Mouse (Mus musculus): ENCODE results near the gene Colgalt1. TPM values are rescaled to one million over a fixed set of nuclear protein-coding genes. Genes with fewer than 3 reads are reported as not detected.

Gene Colgalt1
- total and polyA plus RNA-seq, 3 experiments, result 72.0 to 85.3 (median 73.7) TPM

DNA sequence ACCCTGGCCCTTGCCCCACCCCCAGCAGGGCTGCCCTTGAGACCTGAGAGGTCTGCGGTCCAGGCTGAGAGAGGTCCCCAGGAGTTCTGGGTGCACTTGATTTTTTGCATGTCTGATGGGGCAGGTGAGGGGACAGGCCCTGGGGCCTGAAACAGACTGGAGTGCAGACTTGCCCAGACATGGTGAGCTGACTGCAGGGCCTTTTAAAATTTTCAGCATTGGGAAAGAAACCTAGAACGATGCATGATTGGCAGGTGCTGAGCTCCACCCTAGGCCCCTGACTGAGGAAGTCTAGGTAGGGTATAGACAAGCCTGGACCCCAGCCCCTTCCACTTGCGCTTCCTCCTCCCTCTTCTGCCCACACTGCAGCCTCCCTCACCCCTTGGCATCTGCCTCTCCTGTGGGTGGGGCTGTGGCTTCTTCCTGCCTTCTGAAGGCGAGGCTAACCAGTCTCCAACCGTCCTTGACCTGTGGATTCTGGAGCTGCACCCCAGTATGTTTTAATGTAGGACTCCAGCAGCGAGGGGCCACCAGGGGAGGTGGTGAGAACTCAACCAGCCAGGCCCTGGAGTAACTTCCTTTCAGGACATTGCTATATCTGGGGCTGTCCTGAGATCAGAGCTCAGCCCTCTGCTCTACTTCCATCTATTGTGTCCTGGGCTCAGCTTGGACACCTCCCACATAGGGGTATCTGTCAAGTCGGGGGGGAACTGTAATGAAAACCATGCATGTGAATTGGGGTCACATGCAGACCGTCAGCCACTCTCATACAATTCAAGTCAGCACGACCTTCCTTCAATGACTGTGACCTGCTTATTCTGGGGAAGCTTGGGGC lies 16.7 kb downstream of the Colgalt1 start (continued):
- TF ChIP-seq MAFK (IDR thresholded peaks at IDR 0.05; ENCODE audit: insufficient replicate concordance, low read length) (no peak), POLR2AphosphoS2 (IDR thresholded peaks at IDR 0.05; ENCODE audit: low read depth, low read length) (peak; percentile 41; the same call in 1 of the 2 replicates), KAT2A (IDR thresholded peaks at IDR 0.05; ENCODE audit: insufficient replicate concordance, low read length) (no peak), CTCF (conservative IDR thresholded peaks at IDR 0.05 in 1 of 2, IDR thresholded peaks at IDR 0.05 in 1 of 2; ENCODE audit: low read depth in 2 of 2, low read length in 2 of 2) (no peak), JUND (conservative IDR thresholded peaks at IDR 0.05; ENCODE audit: low read depth, low read length) (no peak), SMC3 (IDR thresholded peaks at IDR 0.05; ENCODE audit: low read depth, low read length) (0 out of 2 replicates have a peak, but pooled peaks have one; percentile 1), JUN (IDR thresholded peaks at IDR 0.05; ENCODE audit: insufficient read depth, low read depth, low read length) (no peak), POLR2A (IDR thresholded peaks at IDR 0.05; ENCODE audit: low read depth, low read length) (peak; percentile 61), EP300 (IDR thresholded peaks at IDR 0.05; ENCODE audit: low read length) (peak; percentile 30), UBTF (IDR thresholded peaks at IDR 0.05; ENCODE audit: low read depth, low read length) (peak; percentile 75; the same call in 1 of the 2 replicates)

DNA sequence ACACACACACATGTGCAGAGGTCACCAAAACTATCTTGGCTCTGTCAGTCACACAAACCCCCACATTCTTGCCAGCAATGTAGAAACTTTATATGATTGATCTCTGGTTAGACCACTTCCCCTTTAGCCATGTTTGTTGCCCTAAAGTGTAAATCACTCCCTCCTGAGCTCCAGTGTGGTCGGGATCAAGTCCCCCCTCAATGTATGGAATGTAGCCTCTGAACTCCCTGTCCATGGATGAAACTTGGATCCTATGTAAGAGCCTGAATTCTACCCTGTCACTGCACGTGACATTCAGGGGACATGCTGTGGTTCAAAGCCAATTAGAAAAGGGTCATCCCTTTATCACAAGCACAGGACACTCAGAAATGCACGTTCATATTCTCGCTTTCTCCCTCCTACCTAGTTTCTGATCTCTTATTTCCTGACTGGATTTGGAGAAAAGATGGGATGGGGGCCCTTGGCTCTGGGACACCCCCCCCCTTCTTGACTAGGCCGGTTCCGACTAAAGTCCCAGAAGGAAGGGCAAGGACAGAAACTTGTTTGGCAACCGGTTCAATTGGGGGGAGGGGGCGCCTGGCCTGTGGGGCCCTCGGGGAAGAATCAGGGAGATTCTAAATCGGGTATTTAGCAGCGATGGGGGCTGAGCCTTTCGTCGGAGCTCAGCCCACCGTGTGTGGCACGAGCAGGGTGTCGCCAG lies 17.7 kb downstream of the Colgalt1 start:
- TF ChIP-seq KAT2A (IDR thresholded peaks at IDR 0.05; ENCODE audit: insufficient replicate concordance, low read length) (no peak), TCF12 (IDR thresholded peaks at IDR 0.05; ENCODE audit: low read depth, low read length) (no peak), SMC3 (IDR thresholded peaks at IDR 0.05; ENCODE audit: low read depth, low read length) (no peak), ZC3H11A (IDR thresholded peaks at IDR 0.05; ENCODE audit: low read depth, low read length) (no peak), POLR2A (IDR thresholded peaks at IDR 0.05; ENCODE audit: low read depth, low read length) (peak; percentile 17; the same call in 1 of the 2 replicates)
- no peak for DNase-seq (ENCODE audit: extremely low read depth)
- in situ Hi-C loops (cut with MboI; ENCODE audit: low pct_ligation_motif_present, low pct_unique_long_range_greater_than_20kb, low sequenced_read_pairs), result no loop called here
- Histone ChIP-seq H3K9ac (ENCODE audit: insufficient read depth, low read depth) (no peak overlapping the region), H3K27ac (ENCODE audit: insufficient read depth, low read depth) (peak overlapping the region; percentile 30; the same call in 1 of the 2 replicates), H3K4me3 (replicated peaks in 1 of 3; ENCODE audit: low read depth in 2 of 3, low read length in 2 of 3, poor library complexity in 1 of 3) (no peak overlapping the region), H3K9me3 (replicated peaks; ENCODE audit: low read length) (peaks cover 15% of the 10 kb centered on the region), H3K4me1 (ENCODE audit: control insufficient read depth in 1 of 2, insufficient read depth in 2 of 2) (peaks cover 49 to 81% of the 10 kb centered on the region in 2 experiments), H3K36me3 (replicated peaks in 1 of 2; ENCODE audit: control insufficient read depth in 1 of 2, insufficient read depth in 1 of 2, low read length in 1 of 2) (peaks cover 19 to 52% of the 10 kb centered on the region in 2 experiments), H3K27me3 (replicated peaks) (no peaks in the 10 kb centered on the region), H3K4me2 (ENCODE audit: insufficient read depth, low read depth, poor library complexity, severe bottlenecking) (no peak overlapping the region), H3K79me2 (replicated peaks; ENCODE audit: control insufficient read depth, extremely low read depth, insufficient read depth, poor library complexity, severe bottlenecking) (no peaks in the 10 kb centered on the region)
- dilution Hi-C loops (cut with MboI; ENCODE audit: extremely low pct_ligation_motif_present, extremely low pct_unique_long_range_greater_than_20kb, low sequenced_read_pairs), result no loop called here

DNA sequence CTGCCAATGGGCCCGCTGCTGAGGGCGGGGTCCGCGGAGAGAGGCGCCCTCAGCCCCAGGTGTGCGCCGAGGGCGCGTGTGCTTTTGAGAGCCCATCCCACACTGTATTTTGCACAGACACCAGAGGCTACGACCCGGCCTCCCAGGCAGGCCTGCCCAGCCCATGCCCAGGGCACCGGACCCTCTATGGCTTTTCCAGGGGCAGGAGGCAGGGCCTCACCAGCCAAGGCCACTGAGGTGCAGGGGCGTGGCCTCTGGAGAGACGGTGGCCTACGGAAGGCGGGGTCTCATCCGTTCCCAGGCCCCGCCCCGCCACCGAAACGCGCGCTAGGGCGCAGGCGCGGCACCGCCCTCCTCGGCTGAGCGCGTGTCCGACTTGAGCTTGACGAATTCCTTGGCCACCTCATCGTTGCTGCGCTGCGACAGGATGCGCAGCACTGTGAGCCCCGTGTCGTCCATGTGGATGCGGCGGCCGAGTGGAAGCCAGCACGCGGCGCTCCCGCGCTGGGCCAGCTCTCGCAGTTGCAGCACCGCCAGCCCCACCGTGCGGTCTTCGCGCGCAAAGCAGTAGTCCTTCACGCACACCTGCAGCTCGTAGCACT lies 18.4 kb downstream of the Colgalt1 start:
- in situ Hi-C loops (cut with MboI; ENCODE audit: low pct_ligation_motif_present, low pct_unique_long_range_greater_than_20kb, low sequenced_read_pairs), result no loop called here
- no peak for TF ChIP-seq CTCF (conservative IDR thresholded peaks at IDR 0.05 in 1 of 2, IDR thresholded peaks at IDR 0.05 in 1 of 2; ENCODE audit: low read depth in 2 of 2, low read length in 2 of 2)
- TF ChIP-seq UBTF (IDR thresholded peaks at IDR 0.05; ENCODE audit: low read depth, low read length), result no peak
- TF ChIP-seq ZNF384 (IDR thresholded peaks at IDR 0.05; ENCODE audit: low read depth, low read length), result no peak
- no peak for TF ChIP-seq HCFC1 (IDR thresholded peaks at IDR 0.05; ENCODE audit: low read depth, low read length)
- TF ChIP-seq ZMIZ1 (IDR thresholded peaks at IDR 0.05; ENCODE audit: low read depth, low read length), result no peak
- TF ChIP-seq KAT2A (IDR thresholded peaks at IDR 0.05; ENCODE audit: insufficient replicate concordance, low read length), result no peak
- TF ChIP-seq POLR2A (IDR thresholded peaks at IDR 0.05; ENCODE audit: low read depth, low read length), result no peak
- TF ChIP-seq E2F4 (IDR thresholded peaks at IDR 0.05; ENCODE audit: insufficient replicate concordance, low read depth, low read length), result no peak
- TF ChIP-seq PAX5 (IDR thresholded peaks at IDR 0.05; ENCODE audit: low read length), result no peak
- no peak for TF ChIP-seq SIN3A (IDR thresholded peaks at IDR 0.05; ENCODE audit: low read length)
- TF ChIP-seq BHLHE40 (IDR thresholded peaks at IDR 0.05; ENCODE audit: low read depth, low read length), result no peak
- no peak for TF ChIP-seq JUND (conservative IDR thresholded peaks at IDR 0.05; ENCODE audit: low read depth, low read length)
- no peak for TF ChIP-seq ELF1 (IDR thresholded peaks at IDR 0.05; ENCODE audit: low read depth, low read length)
- no peak for TF ChIP-seq TCF12 (IDR thresholded peaks at IDR 0.05; ENCODE audit: low read depth, low read length)
- no peak for TF ChIP-seq MAX (IDR thresholded peaks at IDR 0.05; ENCODE audit: low read length)
- TF ChIP-seq EP300 (IDR thresholded peaks at IDR 0.05; ENCODE audit: low read length), result no peak
- no peak for TF ChIP-seq MXI1 (IDR thresholded peaks at IDR 0.05; ENCODE audit: low read depth, low read length)
- TF ChIP-seq NRF1 (IDR thresholded peaks at IDR 0.05; ENCODE audit: low read depth, low read length), result no peak
- H3K27me3 ChIP-seq (replicated peaks), result no peaks in the 10 kb centered on the region
- H3K9me3 ChIP-seq (replicated peaks; ENCODE audit: low read length), result peaks cover 13% of the 10 kb centered on the region
- H3K4me2 ChIP-seq (ENCODE audit: insufficient read depth, low read depth, poor library complexity, severe bottlenecking), result no peak overlapping the region
- no peak for DNase-seq (ENCODE audit: extremely low read depth)
- H3K79me2 ChIP-seq (replicated peaks; ENCODE audit: control insufficient read depth, extremely low read depth, insufficient read depth, poor library complexity, severe bottlenecking), result no peaks in the 10 kb centered on the region
- no peak overlapping the region for H3K27ac ChIP-seq (ENCODE audit: insufficient read depth, low read depth)
- H3K4me3 ChIP-seq (replicated peaks in 1 of 3; ENCODE audit: low read depth in 2 of 3, low read length in 2 of 3, poor library complexity in 1 of 3), result no peak overlapping the region
- dilution Hi-C loops (cut with MboI; ENCODE audit: extremely low pct_ligation_motif_present, extremely low pct_unique_long_range_greater_than_20kb, low sequenced_read_pairs), result no loop called here
- peaks cover 48 to 83% of the 10 kb centered on the region in 2 experiments for H3K4me1 ChIP-seq (ENCODE audit: control insufficient read depth in 1 of 2, insufficient read depth in 2 of 2)
- H3K36me3 ChIP-seq (replicated peaks in 1 of 2; ENCODE audit: control insufficient read depth in 1 of 2, insufficient read depth in 1 of 2, low read length in 1 of 2), result peaks cover 14 to 46% of the 10 kb centered on the region in 2 experiments
- H3K9ac ChIP-seq (ENCODE audit: insufficient read depth, low read depth), result no peak overlapping the region

All from CH12.LX (cell line).